Mouse (Mus musculus) hematopoietic stem cell, adult 5-6 weeks (primary cell): Measurements from ENCODE around the gene Polr3e. TPM values are rescaled to one million over a fixed set of nuclear protein-coding genes. Genes with fewer than 3 reads are reported as not detected.

Experiments
- ATAC-seq, 2 experiments: fragments of 125-278 bp in 1 of 2; replicated peaks in 1 of 2; 2 replicates each; pipeline ENCODE4 v1.8.0; 2016 to 2017; ENCODE audit warnings: inconsistent platforms in 2 of 2, mild to moderate bottlenecking in 2 of 2, moderate number of reproducible peaks in 2 of 2, low read depth in 1 of 2, moderate TSS enrichment in 1 of 2; ENCODE audit not compliant: low FRiP score in 2 of 2, poor library complexity in 2 of 2, severe bottlenecking in 2 of 2, insufficient read depth in 1 of 2, low TSS enrichment in 1 of 2
- total RNA-seq: library from RNA; stranded (forward); fragments of 172-1452, 232-1000 nt; gene quantifications from 2 replicates; pipeline ENCODE4 v1.2.3, GENCODE M21; 2017

The Polr3e gene
- total RNA-seq: 25.8 and 28.4 TPM in 2 replicates

- ATAC-seq: peak; percentile 87 to 95
Observed at GRCm38 (mm10) chr7:120917592-120918461, at the start of gene Polr3e. Gene Polr3e (plus strand): TSS chr7:120917744.

GRCm38 (mm10) chr7:120869883-120870282, 47.7 kb upstream of the Polr3e start:
- no peak for ATAC-seq

GRCm38 (mm10) chr7:120870431-120871008, 47.0 kb upstream of the Polr3e start:
- ATAC-seq: no peak

GRCm38 (mm10) chr7:120873083-120873482, 44.5 kb upstream of the Polr3e start:
- ATAC-seq: no peak

- no peak for ATAC-seq
Observed at GRCm38 (mm10) chr7:120874021-120874420, 43.5 kb upstream of the Polr3e start.

GRCm38 (mm10) chr7:120874764-120875539, 42.6 kb upstream of the Polr3e start:
- peak; percentile 87 to 91 for ATAC-seq

- peak in 1 of 2 experiments; percentile 4; a peak in 1 of 4 replicates for ATAC-seq
Observed at GRCm38 (mm10) chr7:120875540-120876388, 41.8 kb upstream of the Polr3e start.

GRCm38 (mm10) chr7:120878271-120878670, 39.3 kb upstream of the Polr3e start:
- no peak for ATAC-seq

GRCm38 (mm10) chr7:120879972-120880371, 37.6 kb upstream of the Polr3e start:
- ATAC-seq: no peak

GRCm38 (mm10) chr7:120880770-120881169, 36.8 kb upstream of the Polr3e start:
- no peak for ATAC-seq

GRCm38 (mm10) chr7:120881451-120881850, 36.1 kb upstream of the Polr3e start:
- no peak for ATAC-seq

GRCm38 (mm10) chr7:120882674-120883073, 34.9 kb upstream of the Polr3e start:
- ATAC-seq: no peak

GRCm38 (mm10) chr7:120883523-120884290, 33.8 kb upstream of the Polr3e start:
- no peak; a peak in 1 of 4 replicates for ATAC-seq

- no peak for ATAC-seq
Observed at GRCm38 (mm10) chr7:120884746-120885145, 32.8 kb upstream of the Polr3e start.

- ATAC-seq: no peak
Observed at GRCm38 (mm10) chr7:120893123-120893522, 24.4 kb upstream of the Polr3e start.

- no peak for ATAC-seq
Observed at GRCm38 (mm10) chr7:120897054-120897453, 20.5 kb upstream of the Polr3e start.
